Mouse (Mus musculus) olfactory bulb, adult 2 months (tissue): ENCODE results near the gene Aplp2.

ENCODE experiments used
- CTCF ChIP-seq: fragments of 200-500 bp; IDR thresholded peaks from 2 replicates; pipeline ENCODE4 v1.5.1; 2012; ENCODE audit warnings: low read depth, mild to moderate bottlenecking, low read length, moderate library complexity; ENCODE audit not compliant: insufficient read depth
- POLR2A ChIP-seq: fragments of 200-500 bp; IDR thresholded peaks from 2 replicates; pipeline ENCODE4 v1.6.1; 2012; ENCODE audit warnings: mild to moderate bottlenecking, low read depth, low read length, moderate library complexity; ENCODE audit not compliant: insufficient read depth

DNA sequence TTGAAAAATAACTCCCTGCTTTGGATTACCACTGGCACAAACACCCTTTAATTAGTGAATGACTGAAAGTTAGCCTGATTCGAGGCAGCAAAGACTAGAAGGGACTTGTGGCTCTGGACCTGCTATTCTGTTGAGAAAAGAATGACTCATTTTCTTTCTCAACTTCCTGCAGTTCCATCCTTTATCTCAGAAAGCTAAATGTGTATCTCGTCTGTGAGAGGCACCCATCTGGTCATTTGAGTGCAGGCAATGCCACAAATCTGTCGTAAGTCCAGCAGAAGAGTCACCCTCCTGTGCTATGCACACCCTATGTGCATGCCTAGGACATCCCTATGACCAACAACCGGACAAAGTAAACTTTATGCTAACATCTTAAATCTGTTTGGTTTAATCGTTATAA lies 78.5 kb downstream of the Aplp2 start:
- TF ChIP-seq POLR2A = no peak
- no peak for TF ChIP-seq CTCF
